7 mouse cellular contexts compared by ENCODE assay signal in genomic region chr6:92940191-92941131, GRCm38 (mm10). TPM values are rescaled to one million over a fixed set of nuclear protein-coding genes. Genes with fewer than 3 reads are reported as not detected.
DNase-seq lines count a peak whose midpoint lies in the region; ATAC-seq and TF ChIP-seq lines count a peak whose summit lies in the region.

No protein-coding gene starts in this region.

- TF ChIP-seq EP300 in heart, adult 2 months (IDR thresholded peaks at IDR 0.05; ENCODE audit: insufficient read depth, low read depth, low read length), result no peak

- WGBS in heart, adult 2 months, result 2% methylated on average over 37 of the region's 37 CpGs
- WGBS in liver, embryonic 13.5 days (ENCODE audit: insufficient replicate concordance), result 2% methylated on average over 37 of the region's 37 CpGs
- whole genome bisulfite sequencing in neural tube, embryonic 13.5 days, result 1% methylated on average over 37 of the region's 37 CpGs

- H3K27me3 ChIP-seq in heart, adult 2 months (ENCODE audit: control insufficient read depth, insufficient read depth, low read length), result no peaks in the 10 kb centered on the region
- H3K27me3 ChIP-seq in liver, embryonic 13.5 days, result peaks cover 62% of the 10 kb centered on the region
- H3K27me3 ChIP-seq in neural tube, embryonic 13.5 days, result peaks cover 65% of the 10 kb centered on the region

- peak; percentile 36 to 58 for DNase-seq in adrenal gland, adult 18-20 months (ENCODE audit: low spot score in 2 of 2)
- peak; percentile 73 to 76 for DNase-seq in heart, adult 2 months
- peak; percentile 70 for DNase-seq in kidney, adult 18-20 months
- DNase-seq in liver, embryonic 13.5 days, result no peak
- DNase-seq in thymus, postnatal 0 days (ENCODE audit: low spot score), result no peak

- no peaks in the 10 kb centered on the region; the same call in 1 of the 2 replicates for H3K79me2 ChIP-seq in heart, adult 2 months (replicated peaks; ENCODE audit: control insufficient read depth, insufficient read depth, low read length)

- H3K27ac ChIP-seq in cortical plate, adult 2 months (ENCODE audit: insufficient read depth, low read length), result peak overlapping the region; percentile 36; the same call in 1 of the 2 replicates
- peak overlapping the region; percentile 96 for H3K27ac ChIP-seq in heart, adult 2 months
- H3K27ac ChIP-seq in liver, embryonic 13.5 days, result no peak overlapping the region
- H3K27ac ChIP-seq in neural tube, embryonic 13.5 days (replicated peaks), result no peak overlapping the region

- peak overlapping the region; percentile 72 for H3K9ac ChIP-seq in heart, adult 2 months (ENCODE audit: low read depth, low read length)
- H3K9ac ChIP-seq in liver, embryonic 13.5 days, result no peak overlapping the region
- peak overlapping the region; percentile 43; the same call in 1 of the 2 replicates for H3K9ac ChIP-seq in neural tube, embryonic 13.5 days

- intact Hi-C loops in heart, adult 2 months (cut with DNase I), result loop anchor here (1.0 to 5.0 kb wide), 8 partner anchors 34 to 602 kb away; no protein-coding TSS in a partner anchor

- H3K4me3 ChIP-seq in cortical plate, adult 2 months (ENCODE audit: insufficient read depth, low read length), result peak overlapping the region; percentile 25
- peak overlapping the region; percentile 76 for H3K4me3 ChIP-seq in heart, adult 2 months
- peak overlapping the region; percentile 52 for H3K4me3 ChIP-seq in liver, embryonic 13.5 days (replicated peaks)
- peak overlapping the region; percentile 53 for H3K4me3 ChIP-seq in neural tube, embryonic 13.5 days

- H3K9me3 ChIP-seq in liver, embryonic 13.5 days (replicated peaks), result no peaks in the 10 kb centered on the region
- H3K9me3 ChIP-seq in neural tube, embryonic 13.5 days, result no peaks in the 10 kb centered on the region

- no peaks in the 10 kb centered on the region for H3K4me1 ChIP-seq in cortical plate, adult 2 months (ENCODE audit: control insufficient read depth, insufficient read depth, low read length)
- H3K4me1 ChIP-seq in heart, adult 2 months (ENCODE audit: control insufficient read depth, insufficient read depth, low read length), result peaks cover 8% of the 10 kb centered on the region
- no peaks in the 10 kb centered on the region for H3K4me1 ChIP-seq in liver, embryonic 13.5 days (replicated peaks)
- H3K4me1 ChIP-seq in neural tube, embryonic 13.5 days (replicated peaks), result peaks cover 48% of the 10 kb centered on the region

- H3K4me2 ChIP-seq in liver, embryonic 13.5 days, result peak overlapping the region; percentile 58
- H3K4me2 ChIP-seq in neural tube, embryonic 13.5 days, result peak overlapping the region; percentile 93

- TF ChIP-seq POLR2A in cortical plate, adult 2 months (IDR thresholded peaks at IDR 0.05; ENCODE audit: extremely low read depth, insufficient read depth, low read length), result no peak
- peak; percentile 46; the same call in 1 of the 2 replicates for TF ChIP-seq POLR2A in heart, adult 2 months (IDR thresholded peaks at IDR 0.05; ENCODE audit: insufficient read depth, low read depth, low read length)

- no peak for TF ChIP-seq CTCF in cortical plate, adult 2 months (IDR thresholded peaks at IDR 0.05; ENCODE audit: extremely low read depth, insufficient read depth, low read length)
- TF ChIP-seq CTCF in heart, adult 2 months (IDR thresholded peaks at IDR 0.05), result no peak

- peaks cover 13% of the 10 kb centered on the region for H3K36me3 ChIP-seq in heart, adult 2 months (ENCODE audit: control insufficient read depth, insufficient read depth, low read length)
- no peaks in the 10 kb centered on the region for H3K36me3 ChIP-seq in liver, embryonic 13.5 days
- H3K36me3 ChIP-seq in neural tube, embryonic 13.5 days, result no peaks in the 10 kb centered on the region

- no peak for ATAC-seq in liver, embryonic 13.5 days (ENCODE audit: low read depth)
- no peak for ATAC-seq in neural tube, embryonic 13.5 days (ENCODE audit: low read depth)

RNA-seq across cellular contexts. Expression of gene Adamts9, which starts 2.8 kb away (rescaled TPM):
- 10 to 100 TPM; 24.9 to 37.1 TPM for total RNA-seq in adrenal gland, adult 18-20 months (2021)
- 1.1 and 1.2 TPM in 2 replicates for polyA plus RNA-seq in cortical plate, adult 2 months (2012; rRNA removed)
- total RNA-seq in heart, adult 2 months (2021), result 10 to 100 TPM in 1 of 2 experiments, 1 to 10 TPM in 1; 9.6 to 17.5 TPM
- 5.7 and 9.2 TPM in 2 replicates for polyA plus RNA-seq in heart, adult 2 months (2012; rRNA removed)
- polyA plus RNA-seq in liver, embryonic 13.5 days (2015; fragmentation: Nextera tagmentation; extraction: Ambion mirVana), result 0.79 and 0.91 TPM in 2 replicates
- 1.8 and 2.0 TPM in 2 replicates for polyA plus RNA-seq in neural tube, embryonic 13.5 days (2015; fragmentation: Nextera tagmentation; extraction: Ambion mirVana)
- polyA plus RNA-seq in thymus, postnatal 0 days (2015; fragmentation: Nextera tagmentation; extraction: Ambion mirVana), result 1.3 and 1.5 TPM in 2 replicates

Comparison
In these comparisons a context has a peak if more than half of its experiments do, and no peak if none do; other contexts are left out.
1. DNase-seq: peak in adrenal gland, adult 18-20 months (2 of 2), heart, adult 2 months (2 of 2) and kidney, adult 18-20 months (single experiment); none in liver, embryonic 13.5 days (single experiment) and thymus, postnatal 0 days (single experiment).
2. H3K27ac ChIP-seq: peak in cortical plate, adult 2 months (single experiment) and heart, adult 2 months (single experiment); none in liver, embryonic 13.5 days (single experiment) and neural tube, embryonic 13.5 days (single experiment).
3. H3K4me3 ChIP-seq: peak in every context shown above with its lines; median percentile 76 in heart, adult 2 months; 53 in neural tube, embryonic 13.5 days; 52 in liver, embryonic 13.5 days; 25 in cortical plate, adult 2 months.